Mouse (Mus musculus): ENCODE measurements around the gene Mapt.

GRCm38 (mm10) chr11:104367486-104368190 lies 136.4 kb downstream of the Mapt start:
- TF ChIP-seq CTCF (IDR thresholded peaks at IDR 0.05; ENCODE audit: extremely low read depth, insufficient read length, insufficient replicate concordance, low read depth, low read length), result no peak
- TF ChIP-seq POLR2A (IDR thresholded peaks at IDR 0.05; ENCODE audit: low read depth, low read length), result no peak
